Mouse (Mus musculus): ENCODE measurements around the gene Ttc22. TPM values are rescaled to one million over a fixed set of nuclear protein-coding genes. Genes with fewer than 3 reads are reported as not detected.
A peak's percentile ranks its signal among the peaks of the same experiment; 100 is the strongest.

Ttc22 gene
- total and polyA plus RNA-seq, 3 experiments, result 0.04 TPM; not detected in 2

GRCm38 (mm10) chr4:106582428-106583153 is 39.6 kb upstream of the Ttc22 start (continued):
- TF ChIP-seq POLR2A (IDR thresholded peaks at IDR 0.05; ENCODE audit: control insufficient read depth in 1 of 2, insufficient read depth in 1 of 2, low read depth in 1 of 2, low read length in 2 of 2, poor library complexity in 1 of 2) (0 out of 4 replicates have a peak, but pooled peaks of 1 of the 2 experiments have one; percentile 12), MEF2A (IDR thresholded peaks at IDR 0.05; ENCODE audit: extremely low read depth, insufficient replicate concordance, low read depth, low read length, poor library complexity, severe bottlenecking) (no peak), EP300 (IDR thresholded peaks at IDR 0.05; ENCODE audit: low read depth in 1 of 2, low read length in 2 of 2) (peak; percentile 35 to 39; a peak in 2 of 4 replicates), E2F4 (IDR thresholded peaks at IDR 0.05; ENCODE audit: borderline replicate concordance, low read depth, low read length) (no peak), ZNF384 (IDR thresholded peaks at IDR 0.05; ENCODE audit: low read depth, low read length) (no peak), CTCF (IDR thresholded peaks at IDR 0.05 in 2 of 3, conservative IDR thresholded peaks at IDR 0.05 in 1 of 3; ENCODE audit: control insufficient read depth in 1 of 3, insufficient read depth in 1 of 3, low read depth in 2 of 3, low read length in 3 of 3, poor library complexity in 1 of 3, severe bottlenecking in 1 of 3) (no peak), MAX (IDR thresholded peaks at IDR 0.05; ENCODE audit: low read length) (peak; percentile 76), ELF1 (IDR thresholded peaks at IDR 0.05; ENCODE audit: low read depth, low read length) (peak; percentile 78), GATA1 (IDR thresholded peaks at IDR 0.05; ENCODE audit: low read depth, low read length) (peak; percentile 78), KAT2A (conservative IDR thresholded peaks at IDR 0.05; ENCODE audit: low read depth, low read length) (no peak)

- no peaks in the 10 kb centered on the region for H3K9me3 ChIP-seq (replicated peaks; ENCODE audit: insufficient read depth, low read length)
- H3K4me3 ChIP-seq (ENCODE audit: control insufficient read depth in 1 of 2, insufficient read depth in 1 of 2, low read depth in 2 of 2, low read length in 2 of 2), result no peak overlapping the region
- no peak overlapping the region for H3K27ac ChIP-seq (ENCODE audit: control insufficient read depth, low read depth, low read length)
- TF ChIP-seq RAD21 (IDR thresholded peaks at IDR 0.05; ENCODE audit: low read depth, low read length), result no peak
- no peak for TF ChIP-seq HCFC1 (IDR thresholded peaks at IDR 0.05; ENCODE audit: low read depth, low read length)
- no peak for TF ChIP-seq ZNF384 (IDR thresholded peaks at IDR 0.05; ENCODE audit: low read depth, low read length)
- no peak for TF ChIP-seq MXI1 (IDR thresholded peaks at IDR 0.05; ENCODE audit: low read depth, low read length)
- TF ChIP-seq EP300 (IDR thresholded peaks at IDR 0.05; ENCODE audit: low read depth in 1 of 2, low read length in 2 of 2), result no peak
- no peak for TF ChIP-seq GABPA (IDR thresholded peaks at IDR 0.05; ENCODE audit: low read depth, low read length)
- no peak for TF ChIP-seq TBP (IDR thresholded peaks at IDR 0.05; ENCODE audit: low read depth, low read length)
- TF ChIP-seq POLR2A (IDR thresholded peaks at IDR 0.05; ENCODE audit: control insufficient read depth in 1 of 2, insufficient read depth in 1 of 2, low read depth in 1 of 2, low read length in 2 of 2, poor library complexity in 1 of 2), result no peak
- no peak for TF ChIP-seq POLR2AphosphoS5 (IDR thresholded peaks at IDR 0.05; ENCODE audit: borderline replicate concordance, low read depth, low read length)
- TF ChIP-seq JUND (IDR thresholded peaks at IDR 0.05; ENCODE audit: low read depth, low read length), result no peak
- TF ChIP-seq MYB (IDR thresholded peaks at IDR 0.05; ENCODE audit: low read depth, low read length), result no peak
- TF ChIP-seq GATA1 (IDR thresholded peaks at IDR 0.05; ENCODE audit: low read depth, low read length), result no peak
- TF ChIP-seq KAT2A (conservative IDR thresholded peaks at IDR 0.05; ENCODE audit: low read depth, low read length), result no peak
- no peak for TF ChIP-seq SMC3 (IDR thresholded peaks at IDR 0.05; ENCODE audit: low read depth, low read length)
- TF ChIP-seq TCF12 (IDR thresholded peaks at IDR 0.05; ENCODE audit: low read depth, low read length), result no peak
- no peak for TF ChIP-seq CHD1 (IDR thresholded peaks at IDR 0.05; ENCODE audit: low read depth, low read length)
- TF ChIP-seq ZKSCAN1 (IDR thresholded peaks at IDR 0.05; ENCODE audit: low read depth, low read length), result no peak
- TF ChIP-seq BHLHE40 (IDR thresholded peaks at IDR 0.05; ENCODE audit: borderline replicate concordance, low read depth, low read length), result no peak
- peaks cover 2 to 26% of the 10 kb centered on the region in 2 experiments; a peak in 3 of 4 replicates for H3K36me3 ChIP-seq (ENCODE audit: control insufficient read depth in 1 of 2, insufficient read depth in 2 of 2, low read length in 2 of 2)
- no peak overlapping the region for H3K9ac ChIP-seq (ENCODE audit: control insufficient read depth, low read depth, low read length, poor library complexity, severe bottlenecking)
- DNase-seq (ENCODE audit: low read depth, low spot score), result no peak
- H3K79me2 ChIP-seq (ENCODE audit: control insufficient read depth, insufficient read depth, low read length, poor library complexity), result no peaks in the 10 kb centered on the region
- peaks cover 18 to 30% of the 10 kb centered on the region in 2 experiments for H3K4me1 ChIP-seq (ENCODE audit: control insufficient read depth in 1 of 2, insufficient read depth in 2 of 2, low read length in 2 of 2)
- H3K27me3 ChIP-seq (ENCODE audit: control insufficient read depth in 1 of 2, insufficient read depth in 2 of 2, low read length in 2 of 2), result no peaks in the 10 kb centered on the region
These were observed 37.6 kb upstream of the Ttc22 start for GRCm38 (mm10) chr4:106584665-106585064.

Data from MEL (cell line).